8 mouse cellular contexts compared by ENCODE assay signal in the genomic region with DNA sequence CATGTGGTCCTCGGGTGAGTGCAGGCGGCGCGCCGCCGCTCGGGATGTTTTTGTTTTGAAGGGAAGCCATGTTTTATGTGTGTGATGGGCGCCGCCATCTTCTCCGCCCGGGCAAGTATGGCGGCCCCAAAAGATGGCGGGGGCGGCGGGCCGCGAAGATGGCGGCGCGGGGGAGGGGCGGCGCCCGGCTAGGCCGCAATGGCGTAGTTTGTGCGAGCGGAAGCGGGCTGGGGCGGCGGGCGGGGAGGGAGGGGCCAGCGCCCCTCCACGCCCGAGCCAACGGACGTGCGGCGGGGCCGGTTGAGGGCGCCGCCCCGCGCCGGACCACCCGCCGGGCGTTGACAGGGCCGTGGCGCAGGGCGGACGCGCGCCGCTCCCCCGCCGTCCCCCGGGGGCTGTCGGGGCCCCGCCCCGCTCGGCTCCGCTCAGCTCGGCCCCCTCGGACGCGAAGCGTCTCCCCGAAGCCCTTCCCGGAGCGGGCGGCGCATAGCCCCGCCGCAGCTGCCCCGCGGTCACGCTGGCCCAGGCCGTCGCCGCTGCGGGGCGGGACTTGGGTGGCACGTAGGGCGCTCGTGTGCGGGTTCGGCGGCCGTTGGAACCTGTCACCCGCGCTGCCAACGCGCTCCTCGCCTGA. TPM values are rescaled to one million over a fixed set of nuclear protein-coding genes. Genes with fewer than 3 reads are reported as not detected.
DNase-seq lines count a peak whose midpoint lies in the region; ATAC-seq and TF ChIP-seq lines count a peak whose summit lies in the region.

No protein-coding gene starts in this region.

- DNase-seq in ZHBTc4 (ENCODE audit: low read depth, low spot score) = peak; percentile 92
- peak; percentile 45 to 83 for DNase-seq in cerebellum, postnatal 4 days (ENCODE audit: low spot score in 2 of 2)
- DNase-seq in gastrocnemius, adult 2 months = peak; percentile 93
- peak; percentile 94 for DNase-seq in hindbrain, postnatal 0 days (ENCODE audit: low spot score)
- DNase-seq in left cerebral cortex, postnatal 10 days (ENCODE audit: extremely low spot score in 1 of 2, low spot score in 2 of 2) = peak; percentile 52 to 91
- DNase-seq in right cerebral cortex, postnatal 10 days (ENCODE audit: low spot score in 2 of 2) = peak; percentile 87
- peak; percentile 80 for DNase-seq in urinary bladder, postnatal 14 days (ENCODE audit: low spot score)

- peak overlapping the region; percentile 92 for H3K9ac ChIP-seq in hindbrain, postnatal 0 days (replicated peaks; ENCODE audit: low read length)

- intact Hi-C loops in gastrocnemius, adult 2 months (cut with DNase I) = loop anchor here (2.0 kb wide), 1 partner anchor 41 kb away; a partner anchor contains a TSS
- intact Hi-C loops in left cerebral cortex, postnatal 10 days (cut with DNase I) = loop anchor here (5.0 kb wide), 1 partner anchor 43 kb away; a partner anchor contains a TSS

- H3K4me1 ChIP-seq in hindbrain, postnatal 0 days (ENCODE audit: insufficient read depth, low read length) = peaks cover 17% of the 10 kb centered on the region

- H3K36me3 ChIP-seq in hindbrain, postnatal 0 days (ENCODE audit: insufficient read depth, low read length) = no peaks in the 10 kb centered on the region

- peak overlapping the region; percentile 98 for H3K27ac ChIP-seq in gastrocnemius, adult 2 months
- peak overlapping the region; percentile 98 for H3K27ac ChIP-seq in hindbrain, postnatal 0 days

- no peaks in the 10 kb centered on the region for H3K27me3 ChIP-seq in hindbrain, postnatal 0 days (ENCODE audit: insufficient read depth, low read length)

- peak; percentile 69 for ATAC-seq in hindbrain, postnatal 0 days
- ATAC-seq in megakaryocyte progenitor cell, adult 5-6 weeks (replicated peaks; ENCODE audit: poor library complexity) = peak; percentile 29

- H3K9me3 ChIP-seq in hindbrain, postnatal 0 days (ENCODE audit: low read length) = no peaks in the 10 kb centered on the region

- H3K4me2 ChIP-seq in hindbrain, postnatal 0 days (ENCODE audit: low read depth, low read length) = peak overlapping the region; percentile 69

- no peak for TF ChIP-seq CTCF in gastrocnemius, adult 2 months (IDR thresholded peaks at IDR 0.05)
- TF ChIP-seq CTCF in hindbrain, postnatal 0 days (IDR thresholded peaks at IDR 0.05; ENCODE audit: low read depth) = no peak

- H3K4me3 ChIP-seq in gastrocnemius, adult 2 months = peak overlapping the region; percentile 100
- peak overlapping the region; percentile 94 for H3K4me3 ChIP-seq in hindbrain, postnatal 0 days (ENCODE audit: low read length)

- WGBS in hindbrain, postnatal 0 days = under 1% methylated on average over 72 of the region's 94 CpGs

RNA-seq across cellular contexts. Expression of a gene that starts 1.4 kb away (rescaled TPM):
- total RNA-seq in gastrocnemius, adult 2 months (2021) = 10 to 100 TPM; 33.4 to 35.6 TPM
- total RNA-seq in hindbrain, postnatal 0 days (2014; rRNA removed) = 29.6 and 30.2 TPM in 2 replicates
- 7.9 and 8.2 TPM in 2 replicates for polyA plus RNA-seq in hindbrain, postnatal 0 days (2015; fragmentation: Nextera tagmentation; extraction: Ambion mirVana)
- total RNA-seq in left cerebral cortex, postnatal 10 days (2021) = 10 to 100 TPM; 51.3 to 53.0 TPM
- total RNA-seq in megakaryocyte progenitor cell, adult 5-6 weeks (2015) = 79.4 and 90.2 TPM in 2 replicates
- 44.6 and 51.8 TPM in 2 replicates for total RNA-seq in megakaryocyte progenitor cell, adult 5-6 weeks (2017)

RNA-seq across cellular contexts. Expression of a gene that starts 41.5 kb away (rescaled TPM):
- total RNA-seq in gastrocnemius, adult 2 months (2021) = 10 to 100 TPM; 11.9 to 12.1 TPM
- total RNA-seq in hindbrain, postnatal 0 days (2014; rRNA removed) = 15.5 and 18.0 TPM in 2 replicates
- polyA plus RNA-seq in hindbrain, postnatal 0 days (2015; fragmentation: Nextera tagmentation; extraction: Ambion mirVana) = 13.0 and 14.4 TPM in 2 replicates
- total RNA-seq in left cerebral cortex, postnatal 10 days (2021) = 10 to 100 TPM; 13.2 to 14.4 TPM
- 1.3 and 1.8 TPM in 2 replicates for total RNA-seq in megakaryocyte progenitor cell, adult 5-6 weeks (2015)
- 0.71 and 1.8 TPM in 2 replicates for total RNA-seq in megakaryocyte progenitor cell, adult 5-6 weeks (2017)

RNA-seq across cellular contexts. Expression of a gene that starts 41.7 kb away (rescaled TPM):
- 1 to 10 TPM; 7.7 to 8.8 TPM for total RNA-seq in gastrocnemius, adult 2 months (2021)
- total RNA-seq in hindbrain, postnatal 0 days (2014; rRNA removed) = 4.0 and 13.7 TPM in 2 replicates
- polyA plus RNA-seq in hindbrain, postnatal 0 days (2015; fragmentation: Nextera tagmentation; extraction: Ambion mirVana) = 5.9 and 6.7 TPM in 2 replicates
- 1 to 10 TPM; 8.4 to 9.3 TPM for total RNA-seq in left cerebral cortex, postnatal 10 days (2021)
- 3.0 and 4.5 TPM in 2 replicates for total RNA-seq in megakaryocyte progenitor cell, adult 5-6 weeks (2015)
- 5.1 and 5.4 TPM in 2 replicates for total RNA-seq in megakaryocyte progenitor cell, adult 5-6 weeks (2017)

Comparison
In these comparisons a context has a peak if more than half of its experiments do, and no peak if none do; other contexts are left out.
1. Peak in every context shown above with its lines: DNase-seq, ATAC-seq, H3K4me3 ChIP-seq and H3K27ac ChIP-seq.